Mouse (Mus musculus) CH12.LX (cell line): ENCODE measurements at regions not wholly inside any gene's neighbourhood (a gene's known extent, or its start where the extent isn't known, plus 50 kb on each side); places are given as distances from the start of the nearest gene placed in this dataset.

Experiments used
- CHD1 ChIP-seq: IDR thresholded peaks from 2 replicates; pipeline ENCODE4 v1.6.1; 2012; ENCODE audit warnings: low read depth, low read length, improper control_type of control experiment, inconsistent platforms
- CHD2 ChIP-seq: IDR thresholded peaks from 2 replicates; pipeline ENCODE4 v1.6.1; 2011; ENCODE audit warnings: low read length, improper control_type of control experiment
- CTCF ChIP-seq, 2 experiments: IDR thresholded peaks in 1 of 2; conservative IDR thresholded peaks in 1 of 2; 2 replicates each; pipeline ENCODE4 v1.5.1; 2011 to 2012; ENCODE audit warnings: low read depth in 2 of 2, low read length in 2 of 2, improper control_type of control experiment in 1 of 2, inconsistent platforms in 1 of 2, mild to moderate bottlenecking in 1 of 2, moderate library complexity in 1 of 2
- E2F4 ChIP-seq: IDR thresholded peaks from 2 replicates; pipeline ENCODE4 v1.6.1; 2011; ENCODE audit warnings: low read depth, low read length, improper control_type of control experiment; ENCODE audit not compliant: insufficient replicate concordance
- POLR2A ChIP-seq: IDR thresholded peaks from 2 replicates; pipeline ENCODE4 v1.6.1; 2011; ENCODE audit warnings: low read depth, mild to moderate bottlenecking, improper control_type of control experiment, low read length
- POLR2AphosphoS2 ChIP-seq: IDR thresholded peaks from 2 replicates; pipeline ENCODE4 v1.6.1; 2011; ENCODE audit warnings: low read depth, low read length, improper control_type of control experiment
- SIN3A ChIP-seq: IDR thresholded peaks from 2 replicates; pipeline ENCODE4 v1.6.1; 2012; ENCODE audit warnings: low read length, improper control_type of control experiment, inconsistent platforms
- TCF12 ChIP-seq: IDR thresholded peaks from 2 replicates; pipeline ENCODE4 v1.6.1; 2014; ENCODE audit warnings: low read depth, mild to moderate bottlenecking, inconsistent platforms, low read length, improper control_type of control experiment

DNA sequence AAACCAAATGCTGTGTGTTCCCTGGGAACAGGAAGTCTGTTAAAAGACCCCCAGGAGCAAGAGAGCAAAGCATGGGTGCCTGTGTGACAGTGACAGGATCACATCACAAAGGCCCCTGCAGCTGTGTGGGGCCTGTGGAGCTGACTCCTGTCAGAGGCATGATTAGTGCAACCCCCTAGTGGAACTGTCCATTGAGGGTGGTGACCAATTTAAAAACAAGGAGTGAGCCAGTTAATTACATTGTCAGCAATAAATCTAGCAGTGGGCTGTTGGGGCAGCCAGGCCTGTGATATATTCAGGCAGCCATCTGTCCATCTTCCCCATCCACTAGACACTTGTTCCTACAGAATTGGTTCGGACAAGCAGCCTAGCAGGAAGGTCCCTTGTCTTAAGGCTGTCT, 121.8 kb upstream of the Cxxc4 start:
- TF ChIP-seq TCF12 (no peak), POLR2A (no peak), POLR2AphosphoS2 (no peak), E2F4 (no peak), CTCF (conservative IDR thresholded peaks at IDR 0.05 in 1 of 2, IDR thresholded peaks at IDR 0.05 in 1 of 2; ENCODE audit: low read depth in 2 of 2, low read length in 2 of 2) (no peak), CHD2 (no peak), CHD1 (no peak), SIN3A (no peak)
